Mouse (Mus musculus) kidney, adult 9 months (tissue): ENCODE results near the gene Mthfd1l.
"Not testable (repeated sequence)": the region's sequence is repeated elsewhere in the genome, so short reads cannot be mapped to it uniquely, and the experiment has no call there.

Experiments used
- DNase-seq: peaks from one replicate; pipeline ENCODE4 v3.0.0; 2022

Mthfd1l gene

DNA sequence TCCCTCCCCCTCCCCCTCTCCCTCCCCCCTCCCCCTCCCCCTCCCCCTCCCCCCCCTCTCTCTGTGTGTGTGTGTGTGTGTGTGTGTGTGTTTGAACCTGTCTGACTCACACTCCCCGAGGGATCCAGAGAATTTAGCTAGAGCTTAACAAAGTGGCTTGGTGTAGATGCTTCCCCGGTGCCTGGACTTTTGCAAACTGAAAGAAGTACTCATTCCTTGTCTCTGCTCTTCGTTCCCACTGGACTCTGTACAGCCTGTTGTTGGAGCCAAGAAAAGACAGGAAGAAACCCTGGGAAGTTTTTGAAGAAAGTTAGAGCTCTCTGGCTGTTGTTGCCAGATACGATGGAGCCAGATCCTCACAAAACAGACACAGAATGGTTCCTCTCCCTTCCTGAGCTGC, 73.6 kb downstream of the Mthfd1l start:
- DNase-seq: peak; percentile 35

DNA sequence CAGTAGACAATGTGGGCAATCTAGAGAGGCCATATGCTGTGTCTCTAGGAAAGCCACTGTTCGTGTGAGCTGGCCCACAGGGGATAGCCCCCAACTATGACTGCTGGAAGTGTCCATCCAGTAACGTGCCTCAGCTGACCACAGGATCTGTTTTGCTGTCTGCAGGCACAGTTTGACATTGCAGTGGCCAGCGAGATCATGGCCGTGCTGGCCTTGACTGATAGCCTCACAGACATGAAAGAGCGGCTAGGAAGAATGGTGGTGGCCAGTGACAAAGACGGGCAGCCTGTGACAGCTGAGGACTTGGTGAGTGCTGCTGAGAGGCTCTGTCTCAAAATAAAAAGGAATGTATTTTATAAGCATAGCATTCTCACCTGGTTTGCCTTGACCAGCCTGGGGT, 74.7 kb downstream of the Mthfd1l start:
- no peak for DNase-seq

DNA sequence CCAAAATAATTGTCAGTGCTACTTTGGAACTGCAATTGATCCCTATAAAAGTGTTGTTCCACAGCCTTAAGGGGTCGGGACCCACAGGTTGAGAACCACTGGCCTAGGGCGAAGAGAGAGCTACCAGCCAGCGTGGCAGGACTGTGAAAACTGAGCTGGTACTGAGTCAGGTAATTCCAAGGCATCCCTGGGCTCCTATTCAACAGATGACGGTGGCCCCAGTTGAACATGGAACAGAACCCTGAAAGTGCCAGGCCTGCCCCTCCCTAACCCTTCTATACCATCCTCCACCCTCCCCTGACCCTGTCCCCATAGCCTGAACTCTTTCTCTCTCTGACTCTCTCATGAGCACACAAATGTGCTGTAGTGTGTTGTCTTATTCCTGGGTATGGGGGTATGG, 77.3 kb downstream of the Mthfd1l start:
- DNase-seq: no peak

DNA sequence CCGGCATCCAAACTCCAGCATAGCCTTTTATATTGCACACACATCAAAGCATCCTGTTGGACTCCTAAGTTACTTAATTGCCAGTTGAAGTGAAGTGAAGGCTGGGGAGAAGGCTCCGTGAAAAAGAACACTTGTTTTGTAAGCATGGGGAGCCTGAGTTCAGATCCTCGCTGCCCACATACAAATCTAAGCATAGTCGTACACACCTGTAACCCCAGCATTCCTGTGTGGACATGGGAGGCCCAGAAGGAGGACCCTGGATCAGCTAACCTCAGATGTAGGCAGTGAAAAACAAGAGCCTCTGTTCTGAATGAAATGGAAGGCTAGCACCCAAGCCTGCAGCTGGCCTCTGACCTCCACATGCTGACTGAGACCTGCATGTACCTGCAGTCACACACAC, 79.8 kb downstream of the Mthfd1l start:
- DNase-seq: no peak

DNA sequence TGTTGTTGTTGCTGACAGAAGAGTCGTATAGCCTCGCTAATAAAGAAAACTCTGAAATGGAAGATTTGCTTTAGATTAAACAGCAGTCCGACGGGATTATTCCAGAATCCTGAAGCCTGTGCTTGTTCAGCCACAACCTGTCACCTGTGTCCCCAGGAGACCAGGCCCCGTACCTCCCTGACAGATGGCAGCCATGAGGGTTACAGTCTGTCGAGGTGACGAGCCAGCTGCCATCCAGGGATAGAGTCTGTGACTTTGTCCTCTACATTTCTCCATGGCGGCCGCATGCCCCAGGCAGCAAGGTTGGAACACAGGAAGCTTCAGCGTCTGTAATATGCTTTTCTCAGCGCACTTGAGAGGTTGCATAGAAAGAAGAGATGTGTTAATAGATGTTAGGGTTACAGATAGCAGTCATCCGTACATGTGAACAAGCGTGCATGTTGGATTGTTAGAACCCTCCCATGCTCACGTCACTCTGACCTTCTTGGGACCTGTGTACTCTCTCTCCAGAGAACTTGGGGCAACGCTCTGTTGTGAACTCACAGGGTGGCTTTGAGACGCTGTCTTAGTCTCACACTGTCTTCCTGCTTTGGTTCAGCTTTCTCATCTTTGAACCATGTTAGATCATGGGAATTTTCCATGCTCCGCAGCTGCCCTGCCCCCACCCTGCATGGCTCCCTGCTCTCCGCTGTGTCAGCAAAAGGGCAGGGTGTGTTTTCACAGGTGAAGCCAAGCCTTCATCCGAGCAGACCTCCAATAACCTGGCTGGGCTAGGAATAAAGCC, 80.6 kb downstream of the Mthfd1l start:
- peak; percentile 75 for DNase-seq

DNA sequence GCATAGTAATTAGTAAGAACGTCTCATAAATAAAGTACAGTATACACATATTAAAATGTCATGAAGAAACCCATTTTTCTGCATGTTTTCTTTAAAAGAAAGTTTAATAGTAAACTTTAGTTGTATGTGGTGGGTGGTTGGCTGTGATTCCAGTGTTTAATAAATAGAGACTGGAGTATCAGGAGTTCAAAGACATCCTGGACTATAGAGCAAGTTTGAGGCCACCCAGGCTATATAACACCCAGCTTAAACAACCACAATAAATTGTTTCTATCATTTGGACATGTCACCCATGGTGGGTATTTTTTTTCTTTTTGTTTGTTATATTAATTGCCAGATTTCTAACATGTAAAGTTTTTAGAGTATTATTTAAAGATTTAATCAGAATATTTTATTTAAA, 81.7 kb downstream of the Mthfd1l start:
- no peak for DNase-seq

DNA sequence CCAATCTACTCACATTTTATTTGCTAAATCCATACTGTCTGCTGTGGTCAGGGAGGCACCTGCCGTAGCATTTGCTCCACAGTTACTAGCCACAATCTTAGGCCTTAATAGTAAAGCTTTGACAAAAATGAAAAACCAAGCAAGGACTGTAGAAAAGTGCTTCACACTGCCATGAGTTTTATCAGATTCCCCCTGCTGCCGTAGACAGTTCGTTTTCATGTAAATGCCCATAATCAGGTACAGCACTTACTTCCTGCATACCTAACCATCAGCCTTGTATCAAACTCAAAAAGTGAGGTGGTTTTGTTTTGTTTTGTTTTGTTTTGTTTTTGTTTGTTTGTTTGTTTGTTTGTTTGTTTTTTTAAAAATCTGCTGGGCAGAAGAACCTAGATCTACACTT, 84.5 kb downstream of the Mthfd1l start:
- DNase-seq: no peak

DNA sequence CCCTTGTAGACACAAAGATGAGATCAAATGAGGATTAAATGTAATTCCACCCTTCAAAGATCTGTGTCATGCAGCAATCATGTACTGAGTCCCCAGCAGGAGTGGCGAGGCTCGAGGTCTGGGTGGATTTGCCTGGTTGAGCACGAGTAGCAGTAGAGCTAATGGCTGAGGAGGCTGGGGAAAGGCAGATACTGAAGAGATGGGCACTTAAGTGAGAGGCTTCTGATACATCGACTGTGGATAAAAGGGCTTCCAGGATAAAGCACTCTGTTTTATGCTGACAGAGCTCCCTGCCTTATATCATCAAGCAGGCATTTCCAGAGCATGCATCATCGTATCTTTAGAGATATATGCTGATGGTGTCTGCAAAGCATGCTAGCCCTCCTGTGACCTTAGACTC, 84.9 kb downstream of the Mthfd1l start:
- no peak for DNase-seq

DNA sequence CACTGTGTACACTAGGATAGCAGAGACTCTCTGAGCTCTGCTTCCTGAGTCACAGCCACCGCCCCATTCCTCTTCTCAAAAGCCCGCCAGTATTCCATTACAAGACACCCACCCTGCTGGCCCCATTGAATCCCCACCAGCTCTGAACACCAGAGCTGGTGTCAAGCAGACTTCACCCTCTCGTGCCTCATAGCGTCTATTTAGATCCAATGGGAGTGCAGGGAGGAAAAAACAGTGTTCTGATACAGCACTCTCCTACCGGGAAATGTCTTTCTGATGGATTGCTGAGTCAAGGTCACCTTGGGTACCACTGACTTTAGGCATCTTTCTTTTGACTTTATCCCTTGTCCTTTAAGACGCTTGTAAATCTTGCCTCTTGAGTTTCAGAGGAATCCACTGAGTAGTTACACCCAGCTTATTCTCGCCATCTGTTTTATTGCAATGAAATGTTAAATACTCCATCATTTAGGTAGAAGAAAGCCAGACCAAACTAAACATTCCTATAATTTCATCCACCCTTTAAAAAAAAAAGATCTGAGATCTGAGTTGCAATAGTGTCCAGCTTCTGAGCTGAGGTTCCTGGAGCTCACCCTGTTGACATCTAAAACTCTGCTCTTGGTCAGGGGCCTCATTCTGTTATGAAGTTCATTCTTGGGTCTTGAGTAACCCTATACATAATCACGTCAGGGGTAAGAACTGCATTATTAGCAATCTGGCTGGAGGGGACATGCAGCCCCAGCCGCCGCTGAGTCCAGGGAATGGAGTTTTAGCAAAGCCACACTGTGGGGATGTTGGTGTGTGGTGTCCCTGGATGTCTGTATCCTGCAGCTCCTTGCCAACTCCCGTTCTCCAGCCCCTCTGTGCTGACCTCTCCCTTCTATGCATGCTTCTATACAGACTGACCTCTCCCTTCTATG, 88.4 kb downstream of the Mthfd1l start:
- no peak for DNase-seq

DNA sequence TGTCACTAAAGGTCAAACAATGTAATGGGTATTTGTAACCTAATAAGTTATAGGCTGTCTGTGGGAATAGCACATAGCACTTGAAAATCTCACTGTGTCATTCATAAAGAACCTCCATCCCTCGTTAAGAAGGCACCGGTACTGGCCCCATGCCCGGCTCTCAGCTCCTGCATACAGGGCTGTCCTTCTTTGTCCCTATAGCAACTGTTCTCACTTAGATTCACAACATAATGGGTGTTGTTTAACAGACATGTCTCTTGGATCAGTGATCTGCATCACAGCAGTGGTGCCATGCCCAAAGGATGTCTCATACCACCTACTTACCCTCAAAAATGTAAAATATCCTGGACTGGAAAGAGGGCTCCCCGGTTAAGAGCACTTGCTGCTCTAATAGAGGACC, 90.6 kb downstream of the Mthfd1l start:
- no peak for DNase-seq

DNA sequence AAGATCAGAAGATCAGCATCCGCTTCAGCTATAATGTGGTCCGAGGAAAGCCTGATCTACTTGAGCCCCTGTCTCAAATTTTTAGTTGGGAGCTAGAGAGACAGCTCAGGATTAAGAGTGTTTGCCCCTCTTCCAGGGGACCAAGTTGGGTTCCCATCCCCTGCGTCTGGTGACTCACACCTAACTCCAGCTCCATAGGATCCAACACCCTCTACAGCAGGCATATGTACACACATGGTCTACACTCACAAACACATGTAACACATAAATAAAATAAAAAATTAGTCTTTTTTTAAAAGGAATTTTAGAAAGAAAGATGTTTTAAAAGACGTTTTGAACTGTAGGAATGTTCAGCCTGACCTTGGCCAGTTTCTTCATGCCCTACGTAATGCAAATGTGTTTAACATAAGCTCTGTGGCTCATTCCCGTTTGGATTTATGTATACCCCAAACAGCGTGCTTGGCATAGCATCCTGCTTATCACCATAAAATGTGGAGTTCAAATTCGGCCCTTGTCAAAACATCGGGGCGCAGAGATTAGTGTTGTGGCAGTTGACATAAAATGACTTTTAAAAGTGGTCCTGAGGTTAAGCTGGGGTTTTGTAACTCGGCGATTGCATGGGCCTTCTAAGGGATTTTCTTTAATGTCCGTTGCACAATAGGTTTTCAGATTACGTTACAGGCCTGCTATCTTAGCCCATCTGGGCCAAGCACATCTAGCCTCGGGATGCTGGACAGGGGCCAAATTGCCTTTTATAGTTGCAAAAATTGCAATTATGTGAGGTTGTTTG, 92.6 kb downstream of the Mthfd1l start:
- no peak for DNase-seq

DNA sequence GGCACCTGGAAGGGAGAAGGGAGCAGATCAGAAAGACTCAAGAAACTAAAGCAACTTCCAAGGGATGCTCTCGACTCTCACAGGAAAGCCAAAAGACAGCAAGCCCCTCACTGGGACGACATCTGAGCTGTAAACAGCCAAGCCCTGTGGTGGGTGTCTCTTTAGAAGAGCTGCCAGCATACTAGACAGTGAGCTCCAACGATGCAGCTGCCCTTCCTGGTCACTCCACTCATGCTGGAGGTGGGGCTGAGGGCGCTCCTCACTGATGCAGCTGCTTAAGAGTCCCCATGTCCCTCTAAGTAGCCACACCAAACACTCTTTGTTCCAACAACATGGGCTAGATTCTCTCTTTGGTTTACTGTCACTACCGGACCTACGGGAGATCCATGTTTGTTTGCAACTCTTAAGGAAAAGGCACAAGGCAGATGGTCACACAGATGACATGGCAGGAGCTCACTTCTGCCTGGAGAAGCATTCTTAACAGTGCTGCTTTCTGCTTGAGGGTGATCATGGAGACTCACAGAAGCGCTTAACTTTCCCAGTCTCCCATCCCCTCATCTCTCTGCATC, 96.4 kb downstream of the Mthfd1l start:
- no peak for DNase-seq

DNA sequence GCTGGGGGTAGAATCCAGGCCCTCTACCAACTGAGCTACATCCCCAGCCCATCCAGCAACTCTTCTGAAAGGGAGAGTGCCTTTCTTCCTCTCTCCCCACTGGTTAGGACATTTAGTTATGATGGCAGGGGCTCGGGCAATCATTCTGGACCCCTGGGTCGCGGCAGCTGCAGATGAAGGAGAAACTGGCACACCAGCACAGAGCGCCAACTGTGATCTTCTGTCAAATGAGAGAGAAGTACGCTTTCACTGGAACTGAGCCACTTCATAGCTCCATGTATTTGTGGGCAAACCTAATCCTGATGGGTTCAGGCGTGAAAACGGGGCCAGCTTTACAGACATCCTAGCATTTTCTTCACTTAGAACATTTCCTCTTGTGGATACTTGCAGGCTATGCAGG, 97.1 kb downstream of the Mthfd1l start:
- DNase-seq: no peak

DNA sequence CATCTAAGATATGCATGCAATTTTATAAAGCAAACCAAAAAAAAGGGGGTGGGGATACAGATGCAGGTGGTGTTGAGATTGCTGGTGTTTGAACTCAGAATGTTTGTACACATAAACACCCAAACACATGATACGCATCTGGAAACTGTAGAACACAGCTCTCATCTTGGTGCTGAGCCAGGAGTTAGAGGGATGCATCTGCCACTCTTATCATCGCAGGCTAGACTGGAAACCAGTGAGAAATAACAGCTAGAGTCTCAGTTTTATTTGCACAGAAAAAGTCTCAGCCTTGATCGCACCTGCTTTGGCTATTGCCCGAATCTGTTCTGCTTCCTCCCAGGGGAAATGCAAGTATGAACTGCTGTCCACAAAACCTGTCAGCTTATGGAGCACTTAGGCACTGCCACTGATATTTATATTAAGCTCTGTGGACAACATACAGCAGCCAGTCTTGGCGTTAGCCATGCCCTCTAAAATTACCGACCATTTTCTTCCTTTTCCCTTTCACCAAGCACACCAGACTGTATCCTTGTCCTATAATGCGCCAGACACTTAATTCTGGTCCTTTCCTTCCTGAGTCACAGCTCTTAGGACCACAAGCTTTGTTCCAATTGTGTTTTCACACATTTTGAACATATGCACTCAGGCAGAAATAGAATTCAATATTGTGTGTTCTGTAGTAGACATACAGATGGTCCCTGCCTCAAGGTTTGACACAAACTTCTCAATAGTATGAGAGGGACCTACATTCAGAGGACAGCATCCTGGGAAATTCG, 98.3 kb downstream of the Mthfd1l start:
- DNase-seq: no peak

DNA sequence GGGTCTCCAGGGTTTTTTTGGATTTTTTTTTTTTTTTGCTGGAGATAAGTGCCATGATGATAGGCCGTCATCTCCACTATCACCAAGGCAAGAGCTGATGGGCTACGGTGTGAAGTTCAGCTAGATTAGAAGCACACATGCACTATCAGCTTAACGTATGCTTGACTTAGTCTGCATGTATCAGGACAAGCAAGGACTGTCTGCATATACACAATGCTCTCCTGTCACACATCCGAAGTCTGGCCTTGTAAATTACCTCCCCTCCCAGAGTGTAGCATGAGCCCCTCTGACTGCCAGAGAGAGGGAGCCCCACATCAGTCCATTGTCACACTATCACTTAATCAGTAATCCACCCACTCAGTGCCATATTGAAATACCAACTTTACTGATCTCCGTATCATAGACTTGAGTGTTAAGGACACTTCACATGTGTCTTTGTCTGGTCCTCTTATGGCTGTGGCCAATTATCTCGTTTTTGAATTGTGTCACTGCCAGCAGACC, 99.0 kb downstream of the Mthfd1l start:
- DNase-seq: no peak

DNA sequence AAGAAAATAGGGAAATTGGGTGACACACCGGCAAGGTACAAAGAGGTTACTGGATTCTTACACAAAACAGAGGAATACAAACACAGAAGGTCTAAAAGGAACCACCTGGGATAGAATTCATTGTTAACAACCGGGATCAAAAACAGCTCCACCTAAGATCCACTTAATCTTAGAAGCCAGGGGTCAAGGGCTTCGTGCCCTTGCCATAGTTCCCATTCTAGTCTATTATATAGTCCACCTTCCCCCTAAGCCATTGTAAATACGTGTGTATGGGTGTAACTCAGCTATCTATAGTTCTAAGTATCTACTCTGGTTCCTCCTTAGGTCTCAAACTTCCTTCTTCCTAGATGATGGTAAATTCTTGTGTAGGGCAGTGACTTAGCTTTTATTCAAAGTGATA, 99.6 kb downstream of the Mthfd1l start:
- not testable (repeated sequence) for DNase-seq

DNA sequence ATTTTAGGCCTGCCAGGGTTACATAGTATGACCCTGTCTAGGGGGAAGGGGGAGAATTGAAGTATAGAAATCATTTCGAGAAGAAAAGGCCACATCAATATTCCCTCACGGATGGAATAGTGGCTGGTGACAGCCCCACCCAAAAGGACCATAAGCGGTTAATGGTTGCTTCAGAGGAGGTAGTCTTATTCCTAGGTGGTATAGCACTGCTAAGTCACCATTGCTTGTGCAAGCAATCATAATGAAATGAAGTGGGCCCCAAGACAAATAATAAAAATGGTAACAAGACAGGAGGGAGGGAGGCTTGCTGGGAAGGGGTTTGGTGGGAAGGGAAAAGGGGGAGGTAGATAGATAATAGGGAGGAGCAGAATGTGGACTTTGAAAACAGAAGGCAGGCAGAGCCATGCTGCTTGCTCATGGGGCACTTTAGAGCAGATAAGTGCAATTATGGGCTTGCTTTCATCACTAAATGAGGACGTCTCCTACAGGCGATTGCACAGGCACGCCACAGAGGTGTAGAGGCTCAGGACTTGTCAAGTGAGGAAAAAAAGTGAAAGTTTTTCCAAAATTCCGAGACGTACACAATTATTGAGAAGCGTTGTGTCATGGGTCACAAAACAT, 105.4 kb downstream of the Mthfd1l start:
- DNase-seq: no peak

DNA sequence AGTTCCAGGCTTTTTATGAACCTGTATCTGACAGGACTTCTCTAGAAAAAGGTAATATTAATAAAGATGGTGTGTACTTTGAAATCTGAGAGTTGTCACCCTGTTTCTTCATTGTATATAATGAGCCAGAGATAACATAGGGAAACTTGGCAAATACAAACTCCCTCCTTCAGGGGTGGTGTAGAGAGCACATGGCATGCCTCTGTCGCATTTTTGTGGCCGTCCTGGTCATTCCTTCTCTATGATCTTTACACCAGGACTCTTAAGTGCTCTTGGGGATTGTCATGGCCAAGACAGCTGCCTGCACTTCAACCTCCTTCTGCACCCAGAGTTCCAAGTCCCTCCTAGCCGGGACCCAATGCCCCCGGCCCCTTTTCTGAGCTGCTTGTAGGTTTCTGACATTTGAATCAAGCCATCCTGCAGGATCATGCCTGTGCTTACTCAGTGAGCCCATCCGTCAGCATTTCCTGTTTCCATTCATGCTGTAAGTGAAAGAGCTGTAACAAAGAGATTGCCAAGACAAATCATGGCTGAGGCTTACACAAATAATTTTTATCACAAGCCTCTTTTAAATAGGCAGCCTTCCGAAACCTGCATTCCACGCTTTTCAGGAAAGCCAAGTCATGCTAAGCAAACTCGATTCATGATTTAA, 106.2 kb downstream of the Mthfd1l start:
- DNase-seq: peak; percentile 48

DNA sequence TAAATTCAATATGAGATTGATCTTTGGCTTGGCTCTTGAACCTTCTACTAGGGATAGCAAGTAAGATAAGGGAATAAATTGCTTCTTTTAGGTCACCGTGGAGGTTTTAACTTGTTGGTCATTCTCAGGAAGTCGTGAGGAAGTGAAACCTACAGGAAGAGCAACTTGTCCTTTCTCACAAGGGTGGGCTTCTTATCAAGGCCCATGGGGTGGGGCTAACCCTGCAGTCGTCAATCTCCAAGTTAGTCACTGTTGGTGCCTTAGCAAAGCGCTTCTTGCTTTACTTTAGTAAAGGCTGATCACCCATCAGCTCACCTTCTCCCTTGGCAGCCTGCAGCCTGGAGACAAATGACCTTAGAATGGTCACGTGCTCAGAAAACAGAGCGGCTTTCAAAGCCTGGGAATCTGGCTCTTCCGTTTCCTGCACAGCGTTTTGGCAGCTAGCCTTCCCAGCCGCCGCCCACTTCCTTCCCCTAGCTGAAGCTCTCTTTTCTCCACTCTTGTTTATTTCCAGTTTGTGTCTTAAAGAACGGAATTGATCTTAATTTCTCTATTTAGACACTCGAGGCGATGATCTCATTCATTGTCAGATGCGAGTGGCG, 106.8 kb downstream of the Mthfd1l start:
- DNase-seq: peak; percentile 81

DNA sequence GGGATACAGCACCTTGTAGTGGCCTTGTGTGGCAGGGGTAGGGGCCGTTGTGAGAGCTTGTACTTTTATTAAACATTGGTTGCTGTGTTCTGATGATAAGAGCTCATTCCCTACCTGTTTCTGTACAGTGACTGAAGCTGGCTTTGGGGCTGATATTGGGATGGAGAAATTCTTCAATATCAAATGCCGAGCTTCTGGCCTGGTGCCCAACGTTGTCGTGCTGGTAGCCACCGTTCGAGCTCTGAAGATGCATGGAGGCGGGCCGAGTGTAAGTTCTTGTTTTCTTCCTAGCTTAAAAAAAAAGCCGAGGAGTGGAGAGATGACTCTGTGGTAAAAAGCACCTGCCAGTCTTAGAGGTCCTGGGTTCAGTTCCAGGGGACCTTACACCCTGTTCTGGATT, 110.7 kb downstream of the Mthfd1l start:
- DNase-seq: no peak

DNA sequence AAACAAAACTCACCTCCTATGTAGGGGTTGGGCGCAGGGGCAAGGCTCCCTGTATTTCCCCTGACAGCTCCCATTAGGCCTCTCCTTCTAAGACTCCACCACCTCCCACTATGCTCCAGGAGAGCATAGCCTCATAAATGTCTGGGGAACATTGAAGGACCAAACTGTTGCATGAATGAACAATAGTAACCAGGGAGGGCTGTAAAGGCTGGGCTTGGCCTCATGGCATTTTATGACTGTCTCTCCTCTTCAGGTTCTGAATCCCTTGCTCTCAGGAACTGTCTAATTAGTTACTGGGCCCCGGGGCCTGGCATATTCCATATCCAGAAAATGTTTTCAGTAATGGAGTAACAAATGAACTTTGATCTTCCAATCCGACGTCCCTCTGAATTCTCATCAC, 112.0 kb downstream of the Mthfd1l start:
- DNase-seq: no peak
